Mouse (Mus musculus) liver, adult 2 months (tissue): ENCODE measurements at regions not wholly inside any gene's neighbourhood (a gene's known extent, or its start where the extent isn't known, plus 50 kb on each side); places are given as distances from the start of the nearest gene placed in this dataset.

Experiments used
- CTCF ChIP-seq: fragments of 200-500 bp; IDR thresholded peaks from 2 replicates; pipeline ENCODE4 v1.5.1; 2011; ENCODE audit warnings: low read depth, low read length, control low read depth
- POLR2A ChIP-seq: fragments of 200-500 bp; IDR thresholded peaks from 2 replicates; pipeline ENCODE4 v1.6.1; 2011; ENCODE audit warnings: low read length, control low read depth; ENCODE audit not compliant: insufficient read depth; ENCODE audit errors: extremely low read depth

- TF ChIP-seq CTCF = no peak
- no peak for TF ChIP-seq POLR2A
Observed at GRCm38 (mm10) chr1:194109172-194110071, 508.6 kb upstream of the Plxna2 start.
